In the genomic region with DNA sequence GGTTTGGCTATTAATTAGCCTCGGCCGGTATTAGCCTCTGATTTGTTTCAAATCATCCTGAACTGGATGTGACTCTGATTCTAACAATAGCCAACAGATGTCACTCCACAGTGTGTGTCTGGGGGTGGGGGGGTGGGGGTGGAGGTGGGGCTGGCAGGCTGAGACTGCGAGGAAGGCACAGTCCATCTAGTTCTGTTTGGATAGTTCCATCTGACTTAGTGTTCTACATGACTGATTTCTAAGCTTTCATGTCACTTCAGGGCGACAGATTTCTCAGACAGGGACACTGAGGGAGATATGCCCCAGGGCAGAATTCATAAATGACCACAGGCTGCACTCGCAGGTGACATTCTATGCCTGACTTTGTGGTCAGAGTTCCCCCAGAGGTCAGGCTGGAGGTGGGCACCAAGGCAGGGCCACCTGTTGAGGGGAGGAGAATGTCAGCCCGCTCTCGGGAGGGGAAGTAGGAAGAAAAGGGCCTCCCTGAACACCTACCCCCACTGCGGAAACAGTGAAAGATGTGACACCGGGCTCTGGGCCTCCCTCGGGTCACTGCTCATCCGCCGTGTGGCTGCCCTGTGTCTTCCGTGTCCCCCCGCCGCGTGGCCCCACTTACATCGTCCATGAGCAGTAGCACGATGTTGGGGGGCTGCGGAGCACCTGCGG, we compare ENCODE assay signal across 8 mouse cellular contexts. TPM values are rescaled to one million over a fixed set of nuclear protein-coding genes. Genes with fewer than 3 reads are reported as not detected.
DNase-seq lines count a peak whose midpoint lies in the region; ATAC-seq lines count a peak whose summit lies in the region.

No protein-coding gene starts in this region.

- H3K27ac ChIP-seq in lung, embryonic 15.5 days, result peak overlapping the region; percentile 54
- peak overlapping the region; percentile 87 for H3K27ac ChIP-seq in embryonic facial prominence, embryonic 10.5 days (replicated peaks)
- peak overlapping the region; percentile 70 for H3K27ac ChIP-seq in midbrain, embryonic 14.5 days (replicated peaks; ENCODE audit: low read depth, low read length)

- no peaks in the 10 kb centered on the region for H3K9me3 ChIP-seq in lung, embryonic 15.5 days
- H3K9me3 ChIP-seq in embryonic facial prominence, embryonic 10.5 days, result no peaks in the 10 kb centered on the region
- no peaks in the 10 kb centered on the region for H3K9me3 ChIP-seq in midbrain, embryonic 14.5 days (ENCODE audit: control insufficient read depth, low read length)

- WGBS in lung, embryonic 15.5 days, result 4% methylated on average over 20 of the region's 20 CpGs
- 4% methylated on average over 20 of the region's 20 CpGs for WGBS in embryonic facial prominence, embryonic 10.5 days
- WGBS in midbrain, embryonic 14.5 days, result under 1% methylated on average over 20 of the region's 20 CpGs

- peak overlapping the region; percentile 90 for H3K4me2 ChIP-seq in lung, embryonic 15.5 days
- H3K4me2 ChIP-seq in midbrain, embryonic 14.5 days (ENCODE audit: low read length), result peak overlapping the region; percentile 87

- ATAC-seq in lung, embryonic 15.5 days (ENCODE audit: borderline replicate concordance, extremely low read depth, low FRiP score, low TSS enrichment), result peak; percentile 56
- peak; percentile 26 for ATAC-seq in inflammation-experienced regulatory T-cells, adult 6 months
- 0 out of 2 replicates have a peak, but pooled peaks have one; percentile 7 for ATAC-seq in midbrain, embryonic 14.5 days (ENCODE audit: low FRiP score, low TSS enrichment)

- H3K9ac ChIP-seq in lung, embryonic 15.5 days, result peak overlapping the region; percentile 62
- H3K9ac ChIP-seq in midbrain, embryonic 14.5 days (replicated peaks; ENCODE audit: low read length), result peak overlapping the region; percentile 54

- DNase-seq in lung, postnatal 25 days (ENCODE audit: low spot score), result no peak
- DNase-seq in embryonic facial prominence, embryonic 10.5 days (ENCODE audit: low spot score), result no peak
- DNase-seq in midbrain, embryonic 14.5 days, result no peak
- no peak for DNase-seq in left cerebral cortex, postnatal 14 days (ENCODE audit: low spot score in 2 of 2)
- DNase-seq in adrenal gland, adult 18-20 months (ENCODE audit: low spot score in 2 of 2), result no peak
- DNase-seq in testis, postnatal 10 days (ENCODE audit: low spot score), result no peak

- H3K4me1 ChIP-seq in lung, embryonic 15.5 days, result peaks cover 34% of the 10 kb centered on the region
- peaks cover 28% of the 10 kb centered on the region for H3K4me1 ChIP-seq in embryonic facial prominence, embryonic 10.5 days
- peaks cover 11% of the 10 kb centered on the region; the same call in 1 of the 2 replicates for H3K4me1 ChIP-seq in midbrain, embryonic 14.5 days (ENCODE audit: control insufficient read depth, insufficient read depth, low read length)

- H3K4me3 ChIP-seq in lung, embryonic 15.5 days, result peak overlapping the region; percentile 60
- peak overlapping the region; percentile 82 for H3K4me3 ChIP-seq in embryonic facial prominence, embryonic 10.5 days
- peak overlapping the region; percentile 63 for H3K4me3 ChIP-seq in midbrain, embryonic 14.5 days (replicated peaks; ENCODE audit: low read depth, low read length)

- H3K36me3 ChIP-seq in lung, embryonic 15.5 days, result 0 out of 2 replicates have a peak, but pooled peaks cover 3% of the 10 kb centered on the region
- peaks cover 16% of the 10 kb centered on the region for H3K36me3 ChIP-seq in embryonic facial prominence, embryonic 10.5 days (replicated peaks)
- peaks cover 5% of the 10 kb centered on the region for H3K36me3 ChIP-seq in midbrain, embryonic 14.5 days (ENCODE audit: control insufficient read depth, insufficient read depth, low read length)

- H3K27me3 ChIP-seq in lung, embryonic 15.5 days, result no peaks in the 10 kb centered on the region
- no peaks in the 10 kb centered on the region for H3K27me3 ChIP-seq in embryonic facial prominence, embryonic 10.5 days (replicated peaks; ENCODE audit: low read depth, poor library complexity, severe bottlenecking)
- H3K27me3 ChIP-seq in midbrain, embryonic 14.5 days (ENCODE audit: control insufficient read depth, insufficient read depth, low read length), result no peaks in the 10 kb centered on the region

- intact Hi-C loops in left cerebral cortex, postnatal 14 days (cut with DNase I), result loop anchor here (5.0 kb wide), 1 partner anchor 108 kb away; no protein-coding TSS in a partner anchor

RNA-seq across cellular contexts. Expression of gene Galns, which starts 0.5 kb away (rescaled TPM):
- polyA plus RNA-seq in lung, embryonic 15.5 days (2015; fragmentation: Nextera tagmentation; extraction: Ambion mirVana), result 12.5 and 13.5 TPM in 2 replicates
- polyA plus RNA-seq in embryonic facial prominence, embryonic 10.5 days (2016; fragmentation: Nextera tagmentation; extraction: Ambion mirVana), result 4.6 and 5.2 TPM in 2 replicates
- 10 to 100 TPM in 2 of 3 experiments, 1 to 10 TPM in 1; 8.3 to 11.6 (median 10.6) TPM for polyA plus RNA-seq in inflammation-experienced regulatory T-cells, adult 6 months (2017; shearing (Covaris generic))
- 5.5 and 6.3 TPM in 2 replicates for polyA plus RNA-seq in midbrain, embryonic 14.5 days (2014; fragmentation: Nextera tagmentation; extraction: Ambion mirVana)
- 10 to 100 TPM in 1 of 2 experiments, 1 to 10 TPM in 1; 9.7 to 10.3 TPM for total RNA-seq in left cerebral cortex, postnatal 14 days (2021)
- 1 to 10 TPM; 5.0 to 6.1 TPM for total RNA-seq in adrenal gland, adult 18-20 months (2021)

RNA-seq across cellular contexts. Expression of gene Trappc2l, which starts 0.7 kb away (rescaled TPM):
- 49.5 and 53.0 TPM in 2 replicates for polyA plus RNA-seq in lung, embryonic 15.5 days (2015; fragmentation: Nextera tagmentation; extraction: Ambion mirVana)
- polyA plus RNA-seq in embryonic facial prominence, embryonic 10.5 days (2016; fragmentation: Nextera tagmentation; extraction: Ambion mirVana), result 49.6 and 54.9 TPM in 2 replicates
- polyA plus RNA-seq in inflammation-experienced regulatory T-cells, adult 6 months (2017; shearing (Covaris generic)), result 10 to 100 TPM; 57.7 to 82.5 (median 80.6) TPM
- polyA plus RNA-seq in midbrain, embryonic 14.5 days (2014; fragmentation: Nextera tagmentation; extraction: Ambion mirVana), result 107 and 158 TPM in 2 replicates
- total RNA-seq in left cerebral cortex, postnatal 14 days (2021), result 10 to 100 TPM; 84.2 to 85.9 TPM
- 10 to 100 TPM; 63.1 to 64.5 TPM for total RNA-seq in adrenal gland, adult 18-20 months (2021)

RNA-seq across cellular contexts. Expression of gene Pabpn1l, which starts 11.8 kb away (rescaled TPM):
- polyA plus RNA-seq in lung, embryonic 15.5 days (2015; fragmentation: Nextera tagmentation; extraction: Ambion mirVana), result not detected in 2 replicates
- 0.30 TPM in 1 of 2 replicates, not detected in the other for polyA plus RNA-seq in embryonic facial prominence, embryonic 10.5 days (2016; fragmentation: Nextera tagmentation; extraction: Ambion mirVana)
- not detected for polyA plus RNA-seq in inflammation-experienced regulatory T-cells, adult 6 months (2017; shearing (Covaris generic))
- polyA plus RNA-seq in midbrain, embryonic 14.5 days (2014; fragmentation: Nextera tagmentation; extraction: Ambion mirVana), result not detected in 2 replicates
- not detected for total RNA-seq in left cerebral cortex, postnatal 14 days (2021)
- not detected for total RNA-seq in adrenal gland, adult 18-20 months (2021)

RNA-seq across cellular contexts. Expression of gene Aprt, which starts 34.0 kb away (rescaled TPM):
- 314 and 327 TPM in 2 replicates for polyA plus RNA-seq in lung, embryonic 15.5 days (2015; fragmentation: Nextera tagmentation; extraction: Ambion mirVana)
- polyA plus RNA-seq in embryonic facial prominence, embryonic 10.5 days (2016; fragmentation: Nextera tagmentation; extraction: Ambion mirVana), result 296 and 300 TPM in 2 replicates
- polyA plus RNA-seq in inflammation-experienced regulatory T-cells, adult 6 months (2017; shearing (Covaris generic)), result 100 to 1,000 TPM; 168 to 215 (median 192) TPM
- polyA plus RNA-seq in midbrain, embryonic 14.5 days (2014; fragmentation: Nextera tagmentation; extraction: Ambion mirVana), result 146 and 161 TPM in 2 replicates
- 10 to 100 TPM; 73.7 to 81.1 TPM for total RNA-seq in left cerebral cortex, postnatal 14 days (2021)
- total RNA-seq in adrenal gland, adult 18-20 months (2021), result 10 to 100 TPM; 71.3 to 71.7 TPM

RNA-seq across cellular contexts. Expression of gene Cdt1, which starts 42.9 kb away (rescaled TPM):
- 42.7 and 44.9 TPM in 2 replicates for polyA plus RNA-seq in lung, embryonic 15.5 days (2015; fragmentation: Nextera tagmentation; extraction: Ambion mirVana)
- polyA plus RNA-seq in embryonic facial prominence, embryonic 10.5 days (2016; fragmentation: Nextera tagmentation; extraction: Ambion mirVana), result 70.0 and 76.4 TPM in 2 replicates
- 10 to 100 TPM; 11.5 to 19.8 (median 11.7) TPM for polyA plus RNA-seq in inflammation-experienced regulatory T-cells, adult 6 months (2017; shearing (Covaris generic))
- 5.9 and 7.6 TPM in 2 replicates for polyA plus RNA-seq in midbrain, embryonic 14.5 days (2014; fragmentation: Nextera tagmentation; extraction: Ambion mirVana)
- total RNA-seq in left cerebral cortex, postnatal 14 days (2021), result 1 to 10 TPM; 2.2 to 3.5 TPM
- total RNA-seq in adrenal gland, adult 18-20 months (2021), result 1 to 10 TPM; 4.7 to 4.9 TPM
